Mouse (Mus musculus): ENCODE measurements around the gene Nrgn.

DNA sequence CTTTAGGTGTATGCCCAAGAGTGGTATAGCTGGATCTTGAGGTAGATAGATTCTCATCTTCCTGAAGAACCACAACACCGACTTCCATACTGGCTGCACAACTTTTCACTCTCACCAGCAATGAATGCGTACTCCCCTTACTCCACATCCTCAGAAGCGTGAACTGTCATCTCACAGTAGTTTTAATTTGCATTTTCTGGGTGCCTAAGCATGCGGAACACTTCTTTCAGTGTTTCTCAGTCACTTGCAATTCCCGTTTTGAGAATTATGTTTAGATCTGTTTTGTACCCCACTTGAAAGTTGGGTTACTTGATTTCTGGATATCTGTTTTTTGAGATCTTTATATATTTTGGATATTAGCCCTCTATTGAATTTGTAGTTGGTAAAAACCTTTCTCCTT lies 30.9 kb upstream of the Nrgn start:
- TF ChIP-seq GATA1 (IDR thresholded peaks at IDR 0.05; ENCODE audit: low read length): no peak
- no peak for TF ChIP-seq TAL1 (IDR thresholded peaks at IDR 0.05; ENCODE audit: low read length)
